Mouse (Mus musculus) spleen, adult 12 weeks (tissue): ENCODE results near the gene Rlf.

Experiments
- DNase-seq: peaks from one replicate; pipeline ENCODE4 v3.0.0; 2022; ENCODE audit warnings: low spot score

Gene Rlf

DNA sequence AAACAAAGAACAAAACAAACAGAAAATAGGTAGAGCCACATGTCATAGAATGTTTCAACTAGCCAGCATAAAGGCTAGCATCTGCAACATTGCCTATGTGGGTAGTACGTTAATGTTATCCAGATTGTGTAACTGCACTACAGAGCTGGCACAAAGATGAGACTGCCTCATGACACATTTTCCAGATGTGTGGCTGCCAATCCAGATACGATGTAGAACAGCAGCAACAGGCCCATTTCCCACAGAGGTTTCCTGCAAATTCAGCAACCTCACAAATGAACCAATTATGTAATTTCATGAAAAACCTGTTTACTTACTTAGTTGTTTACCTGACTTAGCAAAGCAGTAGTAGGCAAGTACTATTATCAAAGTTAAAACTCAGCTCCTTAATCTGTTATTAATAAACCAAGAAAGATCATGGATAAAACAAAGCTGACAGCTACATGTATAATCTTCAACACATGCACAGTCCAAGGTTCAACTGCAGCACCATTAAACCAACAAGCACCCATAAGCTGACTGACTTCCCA lies 51.3 kb downstream of the Rlf start:
- no peak for DNase-seq

DNA sequence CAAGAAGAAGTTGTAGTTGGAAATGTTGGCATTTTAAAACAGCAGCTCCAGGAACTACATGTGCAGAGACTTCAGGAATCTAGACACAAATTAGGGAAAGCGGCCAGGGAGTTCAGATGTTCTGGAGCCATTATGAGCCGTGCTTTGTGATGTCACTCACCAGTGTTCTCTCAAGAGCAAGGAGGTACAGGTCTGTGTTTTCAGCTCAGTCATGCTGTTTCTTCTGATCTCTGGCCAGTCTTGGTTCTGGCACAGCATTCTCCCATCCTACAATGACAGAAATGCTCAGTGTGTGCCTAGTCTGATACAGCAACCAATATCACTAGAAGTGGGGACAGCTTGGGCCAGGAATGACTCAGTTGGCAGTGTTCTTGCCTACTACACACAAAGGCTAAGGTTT lies 105.8 kb downstream of the Rlf start, which contains the start of gene Tmco2:
Gene Tmco2 (minus strand): TSS at position 101 of the 400 bp plus-strand sequence.
- no peak for DNase-seq

DNA sequence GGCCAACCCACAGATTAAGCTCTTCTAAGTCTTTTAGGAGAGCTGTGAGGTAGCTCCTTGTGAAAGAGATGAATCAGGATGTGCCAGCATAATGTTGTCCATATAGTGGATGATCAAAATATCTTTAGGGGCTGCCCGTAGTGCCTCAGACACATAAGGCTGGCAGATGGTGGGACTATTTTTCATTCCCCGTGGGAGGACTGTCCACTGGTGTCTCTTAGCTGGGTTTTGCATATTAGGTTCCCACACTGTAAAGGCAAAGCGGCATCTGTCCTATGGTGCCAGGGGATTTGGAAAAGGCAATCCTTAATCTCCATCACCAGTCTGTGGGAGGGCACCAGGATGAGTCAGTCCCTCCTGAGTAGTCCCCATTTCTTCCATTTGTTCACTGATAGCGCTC lies 111.6 kb downstream of the Rlf start:
- no peak for DNase-seq

DNA sequence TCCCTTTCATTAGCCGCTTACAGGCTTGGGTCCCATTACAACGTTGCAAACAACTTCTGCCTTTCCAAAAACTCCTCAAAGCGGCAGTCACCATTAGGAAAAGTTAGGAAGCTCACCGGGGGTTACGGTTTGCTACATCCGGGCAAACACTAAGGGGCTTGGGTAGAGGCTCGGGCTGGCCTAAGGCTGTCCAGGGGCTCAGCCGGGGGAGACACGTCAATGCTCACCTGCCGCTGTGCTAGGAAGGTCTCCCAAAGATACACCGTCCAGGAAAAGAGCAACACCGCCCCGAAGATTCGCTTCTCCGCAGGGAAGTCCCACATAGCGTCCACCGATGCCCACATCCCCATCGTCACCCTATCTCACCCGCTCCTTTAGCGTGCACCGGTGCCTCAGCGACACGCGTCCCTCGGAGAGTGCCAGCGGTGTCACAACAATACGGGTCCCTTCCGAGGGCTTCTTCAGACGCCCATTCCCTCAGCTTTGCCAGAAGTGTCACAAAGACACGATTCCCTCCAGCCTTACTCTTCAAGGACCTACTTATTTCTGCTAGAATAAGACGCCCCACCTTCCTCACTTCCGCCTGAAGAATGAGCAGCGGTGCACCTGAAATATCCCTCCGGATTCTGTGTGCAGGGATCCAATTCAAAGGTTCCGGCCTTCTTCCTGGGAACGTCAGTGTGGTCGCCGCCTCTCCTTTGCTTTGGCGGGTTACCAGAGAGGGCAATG lies 117.1 kb downstream of the Rlf start, which contains the start of gene Zmpste24:
Gene Zmpste24 (minus strand): TSS at position 592 of the 729 bp plus-strand sequence.
- DNase-seq = peak; percentile 73
